Mouse (Mus musculus) bone marrow macrophage, adult 2 months (primary cell): ENCODE results near the gene Arhgef17.

Source experiments
- CTCF ChIP-seq: IDR thresholded peaks from 2 replicates; pipeline ENCODE4 v1.5.1; 2012; ENCODE audit warnings: low read depth, mild to moderate bottlenecking, low read length, moderate library complexity
- POLR2A ChIP-seq: IDR thresholded peaks from 2 replicates; pipeline ENCODE4 v1.6.1; 2012; ENCODE audit warnings: mild to moderate bottlenecking, low read depth, low read length, borderline replicate concordance

- TF ChIP-seq POLR2A (no peak), CTCF (no peak)
Observed at GRCm38 (mm10) chr7:100860450-100860849, 71.5 kb downstream of the Arhgef17 start.
